Mouse (Mus musculus): ENCODE measurements around the gene Chrnb2. TPM values are rescaled to one million over a fixed set of nuclear protein-coding genes. Genes with fewer than 3 reads are reported as not detected.
A peak's percentile ranks its signal among the peaks of the same experiment; 100 is the strongest.

Chrnb2 gene
- total RNA-seq, 2 experiments from 2014 or later: 0.23 TPM; not detected in 1

- ATAC-seq (replicated peaks; ENCODE audit: low FRiP score, poor library complexity, severe bottlenecking): peak; percentile 73
Measured at GRCm38 (mm10) chr3:89784991-89785753, 20.7 kb upstream of the Chrnb2 start.

- ATAC-seq (replicated peaks; ENCODE audit: low FRiP score, poor library complexity, severe bottlenecking): no peak
Measured at GRCm38 (mm10) chr3:89781640-89782039, 17.2 kb upstream of the Chrnb2 start.

GRCm38 (mm10) chr3:89780102-89780501, 15.7 kb upstream of the Chrnb2 start:
- ATAC-seq (replicated peaks; ENCODE audit: low FRiP score, poor library complexity, severe bottlenecking): no peak

GRCm38 (mm10) chr3:89776001-89776400, 11.6 kb upstream of the Chrnb2 start:
- no peak for ATAC-seq (replicated peaks; ENCODE audit: low FRiP score, poor library complexity, severe bottlenecking)

GRCm38 (mm10) chr3:89774236-89774960, 10.0 kb upstream of the Chrnb2 start:
- ATAC-seq (replicated peaks; ENCODE audit: low FRiP score, poor library complexity, severe bottlenecking): no peak

GRCm38 (mm10) chr3:89773740-89774211, 9.3 kb upstream of the Chrnb2 start:
- ATAC-seq (replicated peaks; ENCODE audit: low FRiP score, poor library complexity, severe bottlenecking): 0 out of 2 replicates have a peak, but pooled peaks have one; percentile 18

GRCm38 (mm10) chr3:89772968-89773709, 8.7 kb upstream of the Chrnb2 start, which contains the start of gene Ube2q1:
Ube2q1 (plus strand) TSS chr3:89773616.
- ATAC-seq (replicated peaks; ENCODE audit: low FRiP score, poor library complexity, severe bottlenecking): peak; percentile 66

GRCm38 (mm10) chr3:89772588-89772967, 8.1 kb upstream of the Chrnb2 start:
- peak; percentile 77 for ATAC-seq (replicated peaks; ENCODE audit: low FRiP score, poor library complexity, severe bottlenecking)

GRCm38 (mm10) chr3:89770425-89771002, 6.1 kb upstream of the Chrnb2 start:
- no peak for ATAC-seq (replicated peaks; ENCODE audit: low FRiP score, poor library complexity, severe bottlenecking)

- ATAC-seq (replicated peaks; ENCODE audit: low FRiP score, poor library complexity, severe bottlenecking): no peak
Measured at GRCm38 (mm10) chr3:89769584-89769983, 5.2 kb upstream of the Chrnb2 start.

- ATAC-seq (replicated peaks; ENCODE audit: low FRiP score, poor library complexity, severe bottlenecking): no peak
Measured at GRCm38 (mm10) chr3:89759786-89760185, 4.6 kb downstream of the Chrnb2 start.

GRCm38 (mm10) chr3:89757851-89758250, 6.6 kb downstream of the Chrnb2 start:
- no peak for ATAC-seq (replicated peaks; ENCODE audit: low FRiP score, poor library complexity, severe bottlenecking)

GRCm38 (mm10) chr3:89755283-89755682, 9.1 kb downstream of the Chrnb2 start:
- no peak for ATAC-seq (replicated peaks; ENCODE audit: low FRiP score, poor library complexity, severe bottlenecking)

GRCm38 (mm10) chr3:89752307-89752706, 12.1 kb downstream of the Chrnb2 start:
- ATAC-seq (replicated peaks; ENCODE audit: low FRiP score, poor library complexity, severe bottlenecking): no peak

- no peak for ATAC-seq (replicated peaks; ENCODE audit: low FRiP score, poor library complexity, severe bottlenecking)
Measured at GRCm38 (mm10) chr3:89738509-89738908, 25.9 kb downstream of the Chrnb2 start.

GRCm38 (mm10) chr3:89732091-89732490, 32.3 kb downstream of the Chrnb2 start:
- no peak for ATAC-seq (replicated peaks; ENCODE audit: low FRiP score, poor library complexity, severe bottlenecking)

- ATAC-seq (replicated peaks; ENCODE audit: low FRiP score, poor library complexity, severe bottlenecking): peak; percentile 95
Measured at GRCm38 (mm10) chr3:89730350-89731331, 33.8 kb downstream of the Chrnb2 start.

GRCm38 (mm10) chr3:89728848-89729247, 35.6 kb downstream of the Chrnb2 start:
- ATAC-seq (replicated peaks; ENCODE audit: low FRiP score, poor library complexity, severe bottlenecking): no peak

GRCm38 (mm10) chr3:89727028-89727427, 37.4 kb downstream of the Chrnb2 start:
- no peak for ATAC-seq (replicated peaks; ENCODE audit: low FRiP score, poor library complexity, severe bottlenecking)
